Mouse (Mus musculus): ENCODE data around the gene Gm11639. TPM values are rescaled to one million over a fixed set of nuclear protein-coding genes. Genes with fewer than 3 reads are reported as not detected.
A peak's percentile ranks its signal among the peaks of the same experiment; 100 is the strongest.
"Not testable (repeated sequence)": the region's sequence is repeated elsewhere in the genome, so short reads cannot be mapped to it uniquely, and the experiment has no call there.

Gene Gm11639
- polyA plus RNA-seq, 1 experiment: not detected

DNA sequence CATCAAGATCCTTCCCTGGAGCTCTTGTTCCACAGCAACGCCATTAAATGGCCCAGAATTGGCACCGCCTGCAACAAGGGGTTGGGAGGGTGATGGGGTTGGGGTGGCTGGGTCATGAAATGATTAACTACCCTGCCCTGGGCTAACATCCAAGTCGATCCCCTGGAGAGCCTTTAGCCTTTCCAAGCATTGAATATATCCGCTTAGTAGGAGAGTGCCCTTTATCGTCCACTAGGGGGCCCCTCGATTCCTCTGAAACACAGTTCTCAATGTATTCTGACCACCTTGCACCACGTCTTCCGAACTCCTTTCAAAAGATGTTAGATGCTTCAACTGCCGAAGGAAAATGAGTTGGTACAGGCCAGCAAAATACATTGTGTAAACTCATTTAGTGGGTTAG lies 438.5 kb downstream of the Gm11639 start:
- no peaks in the 10 kb centered on the region for H3K27me3 ChIP-seq (ENCODE audit: control insufficient read depth, insufficient read depth, low read length)
- no peak for TF ChIP-seq POLR2A (IDR thresholded peaks at IDR 0.05; ENCODE audit: low read depth, low read length)
- TF ChIP-seq CTCF (IDR thresholded peaks at IDR 0.05; ENCODE audit: extremely low read depth, insufficient read length, insufficient replicate concordance, low read depth, low read length): peak; percentile 45; the same call in 1 of the 2 replicates
- H3K4me3 ChIP-seq (ENCODE audit: low read depth, low read length): no peak overlapping the region
- no peak overlapping the region for H3K27ac ChIP-seq (ENCODE audit: insufficient read depth, low read depth, low read length)
- peaks cover 4% of the 10 kb centered on the region; the same call in 1 of the 2 replicates for H3K4me1 ChIP-seq (ENCODE audit: control insufficient read depth, insufficient read depth, insufficient read length, low read length)
- no peaks in the 10 kb centered on the region for H3K36me3 ChIP-seq (ENCODE audit: control insufficient read depth, insufficient read depth, low read length)
- 4% methylated on average over 9 of the region's 9 CpGs for WGBS

DNA sequence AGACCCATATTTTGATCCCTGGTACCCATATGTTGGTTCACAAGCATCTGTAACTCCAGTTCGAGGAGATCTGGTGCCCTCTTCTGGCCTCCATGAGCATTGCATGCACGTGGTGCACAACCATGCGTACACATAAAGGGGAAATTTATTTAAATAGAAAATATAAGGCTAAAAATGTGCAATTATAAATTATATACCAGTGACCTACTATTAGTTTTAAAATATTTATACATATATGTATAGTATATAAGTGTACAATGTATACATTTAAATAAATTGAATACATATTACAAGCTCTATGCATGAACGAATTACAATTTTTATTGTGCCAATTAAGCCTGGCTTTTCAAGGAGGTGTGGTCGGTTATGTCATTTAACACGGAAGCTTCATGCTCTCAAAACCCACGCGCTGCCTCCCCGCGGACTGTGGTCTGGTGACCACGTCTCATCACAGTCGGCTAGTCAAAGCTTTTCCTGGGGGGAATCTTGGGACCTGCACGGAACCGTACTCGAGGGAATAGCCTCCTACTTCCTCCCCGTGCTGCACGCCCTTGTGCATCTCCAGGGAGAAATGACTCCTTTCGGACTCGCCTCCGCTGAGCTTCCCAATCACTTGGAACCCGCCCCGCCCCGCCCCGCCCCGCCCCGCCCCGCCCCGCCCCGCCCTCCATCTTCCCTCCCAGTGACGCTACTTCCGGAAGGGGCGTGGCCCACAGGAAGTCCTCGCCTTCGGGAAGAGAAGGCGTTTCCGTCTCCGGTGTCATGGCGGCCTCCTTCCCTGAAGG lies 440.4 kb downstream of the Gm11639 start, which contains the start of gene Mettl2:
Gene Mettl2, plus strand, starts transcription at position 691 of the 785 bp plus-strand sequence.
- Histone ChIP-seq H3K4me3 (ENCODE audit: low read depth, low read length) (peak within 1 kb of the TSS; percentile 92), H3K27ac (ENCODE audit: insufficient read depth, low read depth, low read length) (peak within 1 kb of the TSS; percentile 63), H3K4me1 (ENCODE audit: control insufficient read depth, insufficient read depth, insufficient read length, low read length) (peaks cover 4% of the 10 kb centered on the region; the same call in 1 of the 2 replicates), H3K36me3 (ENCODE audit: control insufficient read depth, insufficient read depth, low read length) (peaks cover 8% of the 10 kb centered on the region), H3K27me3 (ENCODE audit: control insufficient read depth, insufficient read depth, low read length) (no peaks in the 10 kb centered on the region)
- 2% methylated on average over 35 of the region's 38 CpGs for WGBS
- TF ChIP-seq CTCF (IDR thresholded peaks at IDR 0.05; ENCODE audit: extremely low read depth, insufficient read length, insufficient replicate concordance, low read depth, low read length): peak; percentile 58; the same call in 1 of the 2 replicates
- TF ChIP-seq POLR2A (IDR thresholded peaks at IDR 0.05; ENCODE audit: low read depth, low read length): peak; percentile 64; the same call in 1 of the 2 replicates

DNA sequence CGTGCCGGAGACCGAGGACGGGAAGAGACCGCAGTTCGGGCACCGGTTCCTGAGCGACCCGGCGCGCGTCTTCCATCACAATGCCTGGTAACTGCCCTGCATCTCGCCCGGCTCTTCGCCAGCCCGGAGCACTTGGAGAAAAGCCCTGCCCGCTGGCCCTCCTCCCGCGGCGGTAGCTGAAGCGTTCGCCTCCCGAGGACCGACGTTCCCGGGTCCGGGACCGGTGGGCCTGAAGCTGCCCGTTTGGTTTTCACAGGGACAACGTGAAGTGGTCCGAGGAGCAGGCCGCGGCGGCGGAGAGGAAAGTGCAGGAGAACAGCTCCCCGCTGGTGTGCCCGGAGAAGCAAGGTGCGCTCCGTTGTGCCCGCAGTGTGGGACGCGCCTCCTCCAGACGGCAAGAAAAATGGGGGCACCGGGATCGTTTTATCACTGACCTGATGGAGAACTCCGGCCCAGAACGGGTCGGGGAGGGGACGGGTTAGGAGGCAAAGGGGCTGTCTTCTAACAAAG lies 441.1 kb downstream of the Gm11639 start:
- Histone ChIP-seq H3K27me3 (ENCODE audit: control insufficient read depth, insufficient read depth, low read length) (no peaks in the 10 kb centered on the region), H3K27ac (ENCODE audit: insufficient read depth, low read depth, low read length) (no peak overlapping the region), H3K36me3 (ENCODE audit: control insufficient read depth, insufficient read depth, low read length) (peaks cover 12% of the 10 kb centered on the region), H3K4me3 (ENCODE audit: low read depth, low read length) (peak overlapping the region; percentile 92), H3K4me1 (ENCODE audit: control insufficient read depth, insufficient read depth, insufficient read length, low read length) (peaks cover 4% of the 10 kb centered on the region; the same call in 1 of the 2 replicates)
- under 1% methylated on average over 49 of the region's 49 CpGs for WGBS
- no peak for TF ChIP-seq CTCF (IDR thresholded peaks at IDR 0.05; ENCODE audit: extremely low read depth, insufficient read length, insufficient replicate concordance, low read depth, low read length)

DNA sequence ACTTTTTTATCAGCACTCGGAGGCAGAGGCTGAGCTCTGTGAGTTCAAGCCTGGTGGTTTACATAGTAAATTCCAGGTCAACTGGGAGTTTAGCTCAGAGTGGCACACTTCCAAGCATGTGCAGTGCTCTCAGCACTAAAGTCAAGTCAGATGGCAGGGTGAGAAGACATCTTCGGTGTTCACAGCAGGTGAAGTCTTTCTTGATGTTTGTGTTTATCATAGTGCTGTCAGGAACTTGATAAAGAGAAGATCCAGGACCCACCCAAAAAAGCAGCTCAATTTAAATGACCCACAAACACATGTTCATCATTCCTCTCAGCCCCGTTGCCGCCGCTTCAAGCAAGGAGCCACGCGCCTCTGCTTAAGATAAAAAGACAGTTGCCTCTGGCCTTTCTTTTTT lies 450.2 kb downstream of the Gm11639 start:
- no peak overlapping the region for H3K27ac ChIP-seq (ENCODE audit: insufficient read depth, low read depth, low read length)
- TF ChIP-seq CTCF (IDR thresholded peaks at IDR 0.05; ENCODE audit: extremely low read depth, insufficient read length, insufficient replicate concordance, low read depth, low read length): no peak
- H3K4me1 ChIP-seq (ENCODE audit: control insufficient read depth, insufficient read depth, insufficient read length, low read length): no peaks in the 10 kb centered on the region
- 91% methylated on average over 7 of the region's 7 CpGs for WGBS
- no peaks in the 10 kb centered on the region for H3K27me3 ChIP-seq (ENCODE audit: control insufficient read depth, insufficient read depth, low read length)
- H3K4me3 ChIP-seq (ENCODE audit: low read depth, low read length): no peak overlapping the region
- peaks cover 66% of the 10 kb centered on the region for H3K36me3 ChIP-seq (ENCODE audit: control insufficient read depth, insufficient read depth, low read length)

DNA sequence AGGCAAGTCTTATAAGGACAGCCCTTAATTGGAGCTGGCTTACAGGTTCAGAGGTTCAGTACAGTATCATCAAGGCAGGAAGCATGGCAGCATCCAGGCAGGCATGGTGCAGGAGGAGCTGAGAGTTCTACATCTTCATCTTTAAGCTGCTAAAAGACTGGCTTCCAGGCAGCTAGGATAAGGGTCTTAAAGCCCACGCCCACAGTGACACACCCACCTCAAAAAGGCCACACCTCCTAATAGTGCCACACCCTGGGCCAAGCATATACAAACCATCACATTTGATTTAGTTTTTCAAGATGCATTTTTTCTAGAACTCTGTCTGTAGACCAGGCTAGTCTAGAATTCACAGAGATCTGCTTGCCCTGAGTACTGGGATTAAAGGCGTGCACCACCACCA lies 451.7 kb downstream of the Gm11639 start:
- WGBS: 86% methylated on average over 2 of the region's 2 CpGs

DNA sequence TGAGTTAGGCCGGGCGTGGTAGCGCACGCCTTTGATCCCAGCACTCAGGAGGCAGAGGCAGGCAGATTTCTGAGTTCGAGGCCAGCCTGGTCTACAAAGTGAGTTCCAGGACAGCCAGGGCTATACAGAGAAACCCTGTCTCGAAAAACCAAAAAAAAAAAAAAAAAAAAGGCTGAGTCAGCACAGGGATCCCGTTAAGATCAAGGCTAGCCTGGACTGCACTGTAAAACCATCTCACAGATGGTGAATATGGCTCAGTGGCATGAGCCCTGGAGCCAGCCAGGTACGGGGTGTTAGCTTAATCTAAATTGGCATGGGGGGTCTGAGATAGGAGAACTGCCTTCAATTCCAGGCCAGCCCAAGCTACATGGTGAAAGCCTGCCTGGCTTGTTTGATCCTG lies 455.0 kb downstream of the Gm11639 start:
- H3K27ac ChIP-seq (ENCODE audit: insufficient read depth, low read depth, low read length); H3K27me3 ChIP-seq (ENCODE audit: control insufficient read depth, insufficient read depth, low read length); H3K4me3 ChIP-seq (ENCODE audit: low read depth, low read length); H3K4me1 ChIP-seq (ENCODE audit: control insufficient read depth, insufficient read depth, insufficient read length, low read length): not testable (repeated sequence)
- H3K36me3 ChIP-seq (ENCODE audit: control insufficient read depth, insufficient read depth, low read length): peaks cover 38% of the 10 kb centered on the region
- 96% methylated on average over 7 of the region's 8 CpGs for WGBS

More for the DNA sequence above, 451.7 kb downstream of the Gm11639 start:
- not testable (repeated sequence) for H3K4me1 ChIP-seq (ENCODE audit: control insufficient read depth, insufficient read depth, insufficient read length, low read length); H3K4me3 ChIP-seq (ENCODE audit: low read depth, low read length); H3K27me3 ChIP-seq (ENCODE audit: control insufficient read depth, insufficient read depth, low read length); H3K27ac ChIP-seq (ENCODE audit: insufficient read depth, low read depth, low read length)
- H3K36me3 ChIP-seq (ENCODE audit: control insufficient read depth, insufficient read depth, low read length): peaks cover 60% of the 10 kb centered on the region

DNA sequence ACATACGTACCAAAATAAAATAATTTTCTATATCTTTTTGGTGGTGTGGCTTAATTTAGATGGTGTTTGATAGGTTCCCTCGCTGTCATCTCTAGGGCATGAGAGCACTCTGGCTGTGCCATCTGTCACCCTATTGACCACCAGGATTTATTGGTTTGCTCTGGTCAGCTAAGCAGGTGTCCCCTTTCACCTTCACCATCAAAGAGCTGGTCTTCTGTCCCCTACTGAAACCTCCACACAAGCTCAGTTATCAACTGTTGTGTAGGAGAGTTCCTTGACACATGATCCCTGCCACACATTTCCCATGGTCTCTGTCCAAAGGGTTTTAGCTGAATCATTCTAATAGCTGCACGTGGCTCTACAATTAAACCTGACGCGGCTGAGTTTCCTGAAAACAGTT lies 455.6 kb downstream of the Gm11639 start:
- no peaks in the 10 kb centered on the region for H3K4me1 ChIP-seq (ENCODE audit: control insufficient read depth, insufficient read depth, insufficient read length, low read length)
- peaks cover 33% of the 10 kb centered on the region for H3K36me3 ChIP-seq (ENCODE audit: control insufficient read depth, insufficient read depth, low read length)
- H3K27me3 ChIP-seq (ENCODE audit: control insufficient read depth, insufficient read depth, low read length): no peaks in the 10 kb centered on the region
- no peak overlapping the region for H3K4me3 ChIP-seq (ENCODE audit: low read depth, low read length)
- no peak overlapping the region for H3K27ac ChIP-seq (ENCODE audit: insufficient read depth, low read depth, low read length)
- TF ChIP-seq POLR2A (IDR thresholded peaks at IDR 0.05; ENCODE audit: low read depth, low read length) (no peak), CTCF (IDR thresholded peaks at IDR 0.05; ENCODE audit: extremely low read depth, insufficient read length, insufficient replicate concordance, low read depth, low read length) (no peak)
- 93% methylated on average over 5 of the region's 5 CpGs for WGBS
